Mouse (Mus musculus) midbrain, embryonic 14.5 days (tissue): Measurements from ENCODE around the gene Angpt4. TPM values are rescaled to one million over a fixed set of nuclear protein-coding genes. Genes with fewer than 3 reads are reported as not detected.

Source experiments
- ATAC-seq: fragments of 200-750 bp; cut with Nextera tagmentation; 2 replicates; pipeline ENCODE4 v1.8.0; 2017; ENCODE audit warnings: moderate number of reproducible peaks, moderate library complexity; ENCODE audit not compliant: low FRiP score, low TSS enrichment
- DNase-seq: peaks from one replicate; pipeline ENCODE4 v3.0.0-alpha.2; 2015
- H3K27ac ChIP-seq: fragments of 300-500 bp; sonication (generic); replicated peaks from 2 replicates; pipeline ENCODE4 v1.5.1; 2014; ENCODE audit warnings: mild to moderate bottlenecking, low read depth, low read length, moderate library complexity
- H3K27me3 ChIP-seq: fragments of 300-500 bp; sonication (generic); 2 replicates; pipeline ENCODE4 v1.6.1; 2014; ENCODE audit warnings: low read length, control low read depth, mixed read lengths; ENCODE audit not compliant: control insufficient read depth, insufficient read depth
- H3K36me3 ChIP-seq: fragments of 300-500 bp; sonication (generic); 2 replicates; pipeline ENCODE4 v1.6.1; 2014; ENCODE audit warnings: low read length, control low read depth; ENCODE audit not compliant: control insufficient read depth, insufficient read depth
- H3K4me1 ChIP-seq: fragments of 300-500 bp; sonication (generic); 2 replicates; pipeline ENCODE4 v1.6.1; 2014; ENCODE audit warnings: mild to moderate bottlenecking, antibody characterized with exemption, low read length, control low read depth; ENCODE audit not compliant: control insufficient read depth, insufficient read depth
- H3K4me2 ChIP-seq: fragments of 300-500 bp; sonication (generic); 2 replicates; pipeline ENCODE4 v1.6.1; 2014; ENCODE audit warnings: mild to moderate bottlenecking, low read length, moderate library complexity
- H3K4me3 ChIP-seq: fragments of 300-500 bp; sonication (generic); replicated peaks from 2 replicates; pipeline ENCODE4 v1.5.1; 2014; ENCODE audit warnings: low read depth, low read length
- H3K9ac ChIP-seq: fragments of 300-500 bp; sonication (generic); replicated peaks from 2 replicates; pipeline ENCODE4 v1.6.1; 2014; ENCODE audit warnings: mild to moderate bottlenecking, low read length, moderate library complexity
- H3K9me3 ChIP-seq: fragments of 300-500 bp; sonication (generic); 2 replicates; pipeline ENCODE4 v1.6.1; 2016; ENCODE audit warnings: low read length, control low read depth, mixed read lengths; ENCODE audit not compliant: control insufficient read depth
- WGBS: fragments of 180-500 bp; shearing (Covaris S2); extraction: QIAGEN DNeasy Blood & Tissue Kit; methylation state at CpG from one replicate; pipeline ENCODE4 v1.1.7; 2014; 5-methylcytosine and 5-hydroxymethylcytosine counted together
- polyA plus RNA-seq: library from polyadenylated mRNA; unstranded; fragments of >200 nt; fragmentation: Nextera tagmentation; extraction: Ambion mirVana; gene quantifications from 2 replicates; pipeline ENCODE4 v1.2.1, GENCODE M21; 2014

The Angpt4 gene
- polyA plus RNA-seq, 1 experiment from 2014 or later = 0.17 TPM

GRCm38 (mm10) chr2:151891031-151891430 is 20.0 kb upstream of the Angpt4 start:
- Histone ChIP-seq H3K9me3 (no peaks in the 10 kb centered on the region), H3K4me3 (no peak overlapping the region), H3K27ac (no peak overlapping the region), H3K27me3 (no peaks in the 10 kb centered on the region), H3K4me2 (no peak overlapping the region), H3K9ac (no peak overlapping the region; the same call in 1 of the 2 replicates), H3K4me1 (0 out of 2 replicates have a peak, but pooled peaks cover 6% of the 10 kb centered on the region), H3K36me3 (no peaks in the 10 kb centered on the region)
- ATAC-seq (no peak), DNase-seq (peak; percentile 37)
- WGBS = 61% methylated on average over 6 of the region's 6 CpGs

DNA sequence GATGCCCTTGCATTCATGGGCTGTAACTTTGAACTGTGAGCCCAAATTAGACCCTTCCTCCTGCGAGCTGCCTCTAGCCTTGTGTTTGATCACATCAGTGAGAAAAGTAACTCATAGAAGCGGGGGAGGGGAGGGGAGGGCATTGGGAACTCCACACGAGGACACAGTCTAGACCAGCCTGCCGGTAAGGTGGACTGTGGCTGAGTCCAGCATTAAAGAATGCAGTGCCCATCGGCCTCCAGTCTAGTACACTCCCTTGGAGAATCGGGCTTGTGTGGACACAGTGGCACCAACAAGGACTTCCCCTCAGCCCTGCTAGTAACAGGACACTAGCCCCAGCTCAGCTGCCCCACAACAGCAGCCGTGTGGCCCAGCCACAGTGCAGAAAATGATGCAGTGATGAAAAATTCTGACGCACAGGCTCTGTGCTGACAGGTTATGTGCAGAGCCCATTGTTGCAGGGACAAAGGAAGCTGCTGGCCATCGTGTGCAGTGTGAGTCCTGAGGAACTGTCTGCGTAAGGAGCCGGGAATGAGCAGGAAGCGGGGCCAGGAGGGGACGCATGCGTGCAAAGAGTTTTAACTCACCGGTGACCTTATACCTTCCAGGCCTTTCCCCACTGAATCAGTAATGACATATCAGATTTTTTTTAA is 17.8 kb upstream of the Angpt4 start:
- no peak overlapping the region for H3K4me3 ChIP-seq
- H3K36me3 ChIP-seq = no peaks in the 10 kb centered on the region
- H3K4me1 ChIP-seq = 0 out of 2 replicates have a peak, but pooled peaks cover 6% of the 10 kb centered on the region
- H3K9ac ChIP-seq = 0 out of 2 replicates have a peak overlapping the region, but pooled peaks have one; percentile 16
- H3K9me3 ChIP-seq = no peaks in the 10 kb centered on the region
- H3K27me3 ChIP-seq = no peaks in the 10 kb centered on the region
- 36% methylated on average over 15 of the region's 15 CpGs for WGBS
- H3K27ac ChIP-seq = peak overlapping the region; percentile 32; the same call in 1 of the 2 replicates
- no peak overlapping the region for H3K4me2 ChIP-seq
- ATAC-seq (no peak; the same call in 1 of the 2 replicates), DNase-seq (peak; percentile 39)

GRCm38 (mm10) chr2:151894209-151894980 is 16.6 kb upstream of the Angpt4 start:
- H3K36me3 ChIP-seq = no peaks in the 10 kb centered on the region
- H3K27me3 ChIP-seq = no peaks in the 10 kb centered on the region
- 64% methylated on average over 8 of the region's 8 CpGs for WGBS
- ATAC-seq = 0 out of 2 replicates have a peak, but pooled peaks have one; percentile 42
- 0 out of 2 replicates have a peak, but pooled peaks cover 6% of the 10 kb centered on the region for H3K4me1 ChIP-seq
- H3K27ac ChIP-seq = no peak overlapping the region
- H3K4me3 ChIP-seq = no peak overlapping the region
- H3K4me2 ChIP-seq = no peak overlapping the region
- no peaks in the 10 kb centered on the region for H3K9me3 ChIP-seq
- H3K9ac ChIP-seq = no peak overlapping the region
- peak; percentile 45 for DNase-seq

DNA sequence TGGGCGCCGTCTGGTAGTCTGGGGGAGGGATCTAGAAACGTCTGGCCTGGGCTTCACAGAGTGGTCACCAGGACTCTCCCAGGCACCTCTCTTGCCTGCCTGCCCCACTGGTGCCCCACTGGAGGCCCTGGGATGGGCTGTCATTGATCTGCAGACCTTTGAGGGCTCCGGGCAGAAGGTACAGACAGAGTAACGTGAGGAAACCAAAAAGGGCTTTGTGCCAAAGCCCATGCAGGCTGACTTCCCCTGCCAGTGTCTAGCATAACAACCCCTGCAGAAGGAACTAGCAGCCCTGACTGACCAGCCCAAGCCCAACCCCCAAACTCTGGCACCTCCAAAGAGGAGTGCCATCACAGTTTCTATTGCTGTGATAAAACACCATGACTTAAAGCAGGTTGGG is 15.1 kb upstream of the Angpt4 start:
- Histone ChIP-seq H3K27ac (no peak overlapping the region), H3K9me3 (no peaks in the 10 kb centered on the region), H3K4me1 (0 out of 2 replicates have a peak, but pooled peaks cover 6% of the 10 kb centered on the region), H3K4me2 (no peak overlapping the region), H3K27me3 (no peaks in the 10 kb centered on the region), H3K4me3 (no peak overlapping the region), H3K36me3 (no peaks in the 10 kb centered on the region), H3K9ac (no peak overlapping the region)
- no peak for ATAC-seq
- WGBS = 85% methylated on average over 5 of the region's 5 CpGs
- DNase-seq = no peak

GRCm38 (mm10) chr2:151898106-151898505 is 12.9 kb upstream of the Angpt4 start:
- 91% methylated on average over 1 of the region's 1 CpGs for WGBS
- H3K4me1 ChIP-seq = 0 out of 2 replicates have a peak, but pooled peaks cover 5% of the 10 kb centered on the region

GRCm38 (mm10) chr2:151900845-151901244 is 10.2 kb upstream of the Angpt4 start:
- Histone ChIP-seq H3K27me3 (no peaks in the 10 kb centered on the region), H3K9me3 (no peaks in the 10 kb centered on the region), H3K4me3 (no peak overlapping the region), H3K9ac (no peak overlapping the region), H3K36me3 (no peaks in the 10 kb centered on the region), H3K4me2 (no peak overlapping the region), H3K4me1 (no peaks in the 10 kb centered on the region), H3K27ac (no peak overlapping the region)
- 83% methylated on average over 4 of the region's 4 CpGs for WGBS
- no peak for DNase-seq
- no peak for ATAC-seq

More at GRCm38 (mm10) chr2:151898106-151898505, 12.9 kb upstream of the Angpt4 start:
- no peak overlapping the region for H3K4me3 ChIP-seq
- H3K27me3 ChIP-seq = no peaks in the 10 kb centered on the region
- ATAC-seq (no peak), DNase-seq (no peak)
- no peaks in the 10 kb centered on the region for H3K36me3 ChIP-seq
- no peak overlapping the region for H3K27ac ChIP-seq
- no peaks in the 10 kb centered on the region for H3K9me3 ChIP-seq
- H3K4me2 ChIP-seq = no peak overlapping the region
- no peak overlapping the region for H3K9ac ChIP-seq

DNA sequence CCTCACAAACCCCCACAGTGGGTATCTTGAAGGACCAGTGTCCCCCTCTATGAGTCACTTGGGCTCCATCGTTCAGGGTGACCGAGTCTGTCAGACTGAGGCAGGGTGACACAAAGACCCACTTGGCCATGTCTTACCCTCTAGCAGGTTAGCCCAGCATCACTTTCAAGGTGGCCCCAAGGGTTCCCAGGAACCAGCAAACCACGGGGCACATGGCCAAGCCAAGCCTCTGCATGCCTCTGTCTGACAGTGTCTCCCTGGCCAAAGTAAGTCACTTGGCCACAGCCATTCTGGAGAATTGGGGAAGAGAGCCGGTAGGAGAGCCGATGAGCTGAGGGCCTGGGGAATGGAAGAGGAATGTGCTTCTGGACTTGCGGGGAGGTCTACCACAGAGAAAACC is 7.7 kb upstream of the Angpt4 start:
- DNase-seq (no peak), ATAC-seq (no peak)
- H3K36me3 ChIP-seq = no peaks in the 10 kb centered on the region
- H3K4me1 ChIP-seq = no peaks in the 10 kb centered on the region
- 89% methylated on average over 6 of the region's 6 CpGs for whole genome bisulfite sequencing
- no peak overlapping the region for H3K27ac ChIP-seq
- H3K27me3 ChIP-seq = no peaks in the 10 kb centered on the region
- no peaks in the 10 kb centered on the region for H3K9me3 ChIP-seq
- H3K4me2 ChIP-seq = no peak overlapping the region
- H3K9ac ChIP-seq = no peak overlapping the region
- H3K4me3 ChIP-seq = no peak overlapping the region

DNA sequence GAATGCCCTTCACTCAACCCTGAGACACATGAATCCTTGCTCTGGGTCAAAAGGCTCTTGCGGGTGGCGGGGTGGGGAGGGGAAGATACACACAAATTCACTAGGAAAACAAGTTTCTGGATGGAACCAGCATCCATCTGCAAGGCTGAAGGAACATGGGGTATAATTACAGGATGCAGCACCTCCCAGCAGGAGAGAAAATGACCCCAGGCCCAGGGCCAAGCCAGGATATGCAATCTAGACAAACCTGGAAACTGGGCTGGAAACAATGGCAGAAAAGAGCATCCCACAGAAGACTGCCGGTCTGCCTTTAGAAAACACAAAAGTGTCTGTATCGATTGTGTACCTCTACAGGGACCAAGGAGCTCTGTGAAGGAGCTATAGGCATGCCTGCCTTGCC is 7.1 kb upstream of the Angpt4 start:
- Histone ChIP-seq H3K4me1 (no peaks in the 10 kb centered on the region), H3K9ac (no peak overlapping the region), H3K27me3 (no peaks in the 10 kb centered on the region), H3K36me3 (no peaks in the 10 kb centered on the region), H3K27ac (no peak overlapping the region), H3K9me3 (no peaks in the 10 kb centered on the region), H3K4me3 (no peak overlapping the region), H3K4me2 (no peak overlapping the region)
- DNase-seq (no peak), ATAC-seq (no peak)
- 77% methylated on average over 4 of the region's 4 CpGs for WGBS
